Mouse (Mus musculus) G1E (cell line): Measurements from ENCODE around the gene Rac1. TPM values are rescaled to one million over a fixed set of nuclear protein-coding genes. Genes with fewer than 3 reads are reported as not detected.

Experiments
- ATAC-seq: 2 replicates; pipeline ENCODE4 v1.8.0; 2016; ENCODE audit warnings: mild to moderate bottlenecking; ENCODE audit not compliant: insufficient number of reproducible peaks, poor library complexity, low FRiP score, severe bottlenecking; ENCODE audit errors: extremely low read depth
- DNase-seq: peaks from one replicate; pipeline ENCODE4 v3.0.0; 2012; ENCODE audit warnings: low spot score
- H3K27me3 ChIP-seq: 2 replicates; pipeline ENCODE4 v1.6.1; 2012; ENCODE audit warnings: mild to moderate bottlenecking, low read length, inconsistent platforms; ENCODE audit not compliant: insufficient read depth
- H3K36me3 ChIP-seq: replicated peaks from 2 replicates; pipeline ENCODE3; 2012; ENCODE audit warnings: mild to moderate bottlenecking, inconsistent platforms
- H3K4me1 ChIP-seq: 2 replicates; pipeline ENCODE4 v1.6.1; 2012; ENCODE audit warnings: low read depth, low read length, inconsistent platforms, mixed read lengths; ENCODE audit not compliant: insufficient read depth
- H3K4me3 ChIP-seq: 2 replicates; pipeline ENCODE4 v1.5.1; 2012; ENCODE audit warnings: low read depth, mild to moderate bottlenecking, inconsistent platforms, low read length, moderate library complexity, mixed read lengths
- H3K9me3 ChIP-seq: replicated peaks from 2 replicates; pipeline ENCODE4 v1.6.1; 2012; ENCODE audit warnings: inconsistent platforms
- CTCF ChIP-seq: IDR thresholded peaks from 2 replicates; pipeline ENCODE4 v1.5.1; 2012; ENCODE audit warnings: low read depth, low read length, inconsistent platforms, mixed read lengths
- GATA1 ChIP-seq: IDR thresholded peaks from 2 replicates; pipeline ENCODE4 v1.6.1; 2012; ENCODE audit warnings: borderline replicate concordance, low read length, inconsistent platforms, mixed read lengths
- GATA2 ChIP-seq: IDR thresholded peaks from 2 replicates; pipeline ENCODE4 v1.6.1; 2012; ENCODE audit warnings: low read depth, low read length, inconsistent platforms, borderline replicate concordance
- POLR2AphosphoS5 ChIP-seq: IDR thresholded peaks from 2 replicates; pipeline ENCODE4 v1.6.1; 2012; ENCODE audit warnings: low read depth, low read length, inconsistent platforms; ENCODE audit not compliant: insufficient replicate concordance
- TAL1 ChIP-seq: conservative IDR thresholded peaks from 2 replicates; pipeline ENCODE4 v1.6.1; 2012; ENCODE audit warnings: low read depth, low read length, inconsistent platforms, mixed read lengths
- polyA plus RNA-seq: library from polyadenylated mRNA; stranded (reverse); fragments of >175 nt; gene quantifications from 2 replicates; pipeline ENCODE4 v1.2.3, GENCODE M21; 2012
- total RNA-seq, 2 experiments: library from RNA; stranded (forward) in 1 of 2; stranded (reverse) in 1 of 2; fragments of 200-1000 nt in 1 of 2; fragments of >200 nt in 1 of 2; fragmentation: Nextera tagmentation in 1 of 2; gene quantifications; 2 replicates each; pipeline ENCODE4 v1.2.3; 2014 to 2017

The Rac1 gene
- total and polyA plus RNA-seq, 3 experiments, result 93.2 to 802 (median 150) TPM

GRCm38 (mm10) chr5:143467931-143468330, 59.9 kb downstream of the Rac1 start:
- no peak for ATAC-seq
- H3K4me1 ChIP-seq, result peaks cover 60% of the 10 kb centered on the region
- H3K36me3 ChIP-seq, result peaks cover 64% of the 10 kb centered on the region

DNA sequence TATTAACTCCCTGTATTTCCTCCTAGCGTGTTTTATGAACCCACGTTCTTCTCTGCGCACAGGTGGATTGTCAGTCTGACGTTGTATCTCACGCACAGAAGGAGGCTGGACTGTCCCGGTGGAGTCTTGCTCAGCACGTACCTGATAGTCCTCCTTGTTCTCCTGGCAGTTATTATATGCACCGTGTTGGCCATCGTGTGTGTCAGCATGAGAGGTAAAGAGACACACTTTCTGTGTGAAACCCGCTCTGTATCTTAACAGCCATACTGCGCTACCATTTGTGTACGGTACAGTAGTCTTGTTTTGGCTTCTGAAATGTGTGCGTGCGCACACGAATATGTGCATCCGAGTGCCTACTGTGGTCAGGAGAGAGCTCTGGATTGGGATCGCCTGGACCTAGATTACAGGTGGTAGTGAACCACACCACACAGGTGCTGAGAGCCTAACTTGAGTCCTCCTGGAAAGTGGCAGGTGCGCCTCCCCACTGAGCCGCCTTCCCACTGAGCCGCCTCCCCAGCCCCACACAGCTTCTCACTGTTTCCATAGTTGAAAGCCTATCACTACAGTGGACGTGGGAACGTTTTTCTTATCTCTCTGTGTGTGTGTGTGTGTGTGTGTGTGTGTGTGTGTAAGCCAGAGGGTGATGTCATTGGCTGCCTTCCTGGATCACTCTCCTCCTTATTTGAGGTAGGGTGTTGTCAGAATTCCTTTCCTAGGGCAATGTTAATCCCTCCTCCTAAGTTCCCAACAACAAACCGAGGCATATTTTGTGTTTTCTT, 60.8 kb downstream of the Rac1 start:
- ATAC-seq, result no peak
- Histone ChIP-seq H3K9me3 (no peaks in the 10 kb centered on the region), H3K27me3 (no peaks in the 10 kb centered on the region), H3K4me3 (no peak overlapping the region; the same call in 1 of the 2 replicates), H3K36me3 (peaks cover 56% of the 10 kb centered on the region), H3K4me1 (peaks cover 64% of the 10 kb centered on the region)
- TF ChIP-seq GATA2 (no peak), CTCF (no peak), GATA1 (no peak), POLR2AphosphoS5 (no peak), TAL1 (no peak)
- DNase-seq, result no peak

More at GRCm38 (mm10) chr5:143467931-143468330, 59.9 kb downstream of the Rac1 start:
- Histone ChIP-seq H3K4me3 (no peak overlapping the region), H3K9me3 (no peaks in the 10 kb centered on the region), H3K27me3 (no peaks in the 10 kb centered on the region)
- no peak for TF ChIP-seq POLR2AphosphoS5
- no peak for TF ChIP-seq GATA2
- TF ChIP-seq GATA1, result no peak
- TF ChIP-seq TAL1, result no peak
- TF ChIP-seq CTCF, result no peak
- no peak for DNase-seq

- Histone ChIP-seq H3K27me3 (no peaks in the 10 kb centered on the region), H3K9me3 (no peaks in the 10 kb centered on the region), H3K4me1 (peaks cover 48% of the 10 kb centered on the region), H3K36me3 (peaks cover 39% of the 10 kb centered on the region), H3K4me3 (peak overlapping the region; percentile 82)
- TF ChIP-seq CTCF (no peak), TAL1 (peak; percentile 74), GATA2 (no peak)
- no peak for DNase-seq
- 0 out of 2 replicates have a peak, but pooled peaks have one; percentile 15 for ATAC-seq
Measured at GRCm38 (mm10) chr5:143465156-143466085, 62.4 kb downstream of the Rac1 start.

DNA sequence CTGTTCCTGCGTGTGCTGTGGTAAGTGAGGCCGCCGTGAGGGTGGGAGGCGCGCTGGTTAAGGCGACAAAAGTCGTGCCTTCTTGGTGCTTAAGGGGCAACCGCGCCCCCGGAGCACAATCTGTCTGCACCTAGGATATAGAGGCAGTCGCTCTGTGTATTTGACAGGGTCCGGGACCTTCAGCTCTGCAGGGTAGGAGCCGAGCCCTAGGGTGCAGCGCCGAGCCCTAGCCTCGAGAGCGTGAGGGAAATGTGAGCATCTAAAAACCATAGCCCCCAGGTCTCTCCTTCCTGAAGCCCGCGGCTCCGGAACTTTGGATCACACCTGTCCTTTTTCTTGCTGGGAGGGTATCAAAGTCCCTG, 63.1 kb downstream of the Rac1 start:
- Histone ChIP-seq H3K36me3 (peaks cover 35% of the 10 kb centered on the region), H3K9me3 (no peaks in the 10 kb centered on the region), H3K4me1 (peaks cover 47% of the 10 kb centered on the region), H3K27me3 (no peaks in the 10 kb centered on the region), H3K4me3 (peak overlapping the region; percentile 82)
- TF ChIP-seq GATA2, result no peak
- TF ChIP-seq GATA1, result no peak
- TF ChIP-seq POLR2AphosphoS5, result no peak
- TF ChIP-seq CTCF, result no peak
- no peak for TF ChIP-seq TAL1
- DNase-seq, result no peak
- ATAC-seq, result peak; percentile 23; the same call in 1 of the 2 replicates

DNA sequence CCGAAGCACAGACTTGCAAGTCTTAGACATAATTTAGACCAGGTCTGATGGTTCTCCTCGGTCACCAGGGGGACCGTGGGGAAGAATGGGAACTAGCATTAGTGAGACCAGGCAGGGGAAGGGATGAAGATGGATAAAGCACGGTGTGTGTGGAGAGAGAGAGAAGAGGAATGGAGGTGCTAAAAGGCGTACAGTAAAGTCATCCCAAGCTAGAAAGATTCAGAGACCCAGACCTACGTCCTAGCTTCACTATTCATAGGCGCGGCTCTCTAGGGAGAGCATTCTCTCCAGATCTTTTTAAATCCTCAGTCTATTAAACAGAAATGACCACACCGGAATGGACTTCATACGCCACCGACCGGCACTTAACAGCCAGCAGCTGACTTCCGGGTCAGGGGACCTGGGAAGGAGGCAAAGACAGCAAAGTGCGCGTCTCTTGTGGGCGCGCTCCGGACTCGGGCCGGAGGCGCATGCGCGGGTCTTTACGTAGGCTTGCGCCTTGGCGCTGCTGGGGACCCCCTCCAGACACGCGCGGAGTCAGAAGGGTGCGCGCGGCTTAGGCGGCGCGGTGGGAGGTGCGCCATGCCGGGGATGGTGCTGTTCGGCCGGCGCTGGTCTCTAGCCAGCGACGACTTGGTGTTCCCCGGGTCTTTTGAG, 63.6 kb downstream of the Rac1 start, which contains the start of gene Daglb:
Gene Daglb, plus strand, starts transcription at position 485 of the 657 bp plus-strand sequence.
- DNase-seq, result peak; percentile 83
- TF ChIP-seq GATA2 (no peak), TAL1 (no peak), CTCF (no peak), POLR2AphosphoS5 (no peak), GATA1 (no peak)
- H3K9me3 ChIP-seq, result no peaks in the 10 kb centered on the region; the same call in 1 of the 2 replicates
- H3K4me1 ChIP-seq, result peaks cover 46% of the 10 kb centered on the region
- peaks cover 30% of the 10 kb centered on the region for H3K36me3 ChIP-seq
- H3K4me3 ChIP-seq, result peak within 1 kb of the TSS; percentile 82
- H3K27me3 ChIP-seq, result no peaks in the 10 kb centered on the region
- ATAC-seq, result peak; percentile 87

DNA sequence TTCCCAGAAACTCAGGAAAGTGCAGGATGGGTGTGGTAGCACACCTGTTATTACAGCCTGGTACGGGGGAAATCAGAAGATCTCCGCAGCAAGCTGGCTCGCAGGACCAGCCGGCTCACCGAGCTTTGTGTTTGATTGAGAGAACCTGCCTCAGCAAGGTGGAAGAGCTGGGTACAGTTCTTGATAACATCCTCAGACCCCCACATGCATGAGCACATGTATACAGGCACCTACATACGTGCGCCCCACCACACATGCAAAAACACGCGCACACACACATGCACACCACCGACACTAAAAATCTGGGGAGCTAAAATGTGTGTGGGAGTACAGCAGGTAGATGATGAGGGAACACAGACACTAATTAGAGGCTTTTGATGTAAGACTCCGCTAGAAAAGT, 64.2 kb downstream of the Rac1 start:
- no peak for DNase-seq
- no peak for ATAC-seq
- TF ChIP-seq TAL1 (no peak), GATA2 (no peak), POLR2AphosphoS5 (no peak)
- H3K4me3 ChIP-seq, result peak overlapping the region; percentile 82
- H3K36me3 ChIP-seq, result peaks cover 25% of the 10 kb centered on the region
- peaks cover 45% of the 10 kb centered on the region for H3K4me1 ChIP-seq
- H3K9me3 ChIP-seq, result peaks cover under 1% of the 10 kb centered on the region
- no peaks in the 10 kb centered on the region for H3K27me3 ChIP-seq

Other genes starting within 250 kb of the Rac1 start
- gene Zfp853, start 234.4 kb downstream of the Rac1 start, total RNA-seq (2014; fragmentation: Nextera tagmentation), result 0.63 TPM in 1 of 2 replicates, not detected in the other
- 0.06 and 0.11 TPM in 2 replicates for gene Zfp853, start 234.4 kb downstream of the Rac1 start, total RNA-seq (2017)
- gene Zfp853, start 234.4 kb downstream of the Rac1 start, polyA plus RNA-seq, result 0.03 and 0.10 TPM in 2 replicates
- 75.0 and 91.2 TPM in 2 replicates for gene E130309D02Rik, start 212.7 kb downstream of the Rac1 start, total RNA-seq (2014; fragmentation: Nextera tagmentation)
- 18.0 and 19.4 TPM in 2 replicates for gene E130309D02Rik, start 212.7 kb downstream of the Rac1 start, total RNA-seq (2017)
- 134 and 163 TPM in 2 replicates for gene E130309D02Rik, start 212.7 kb downstream of the Rac1 start, polyA plus RNA-seq
- 53.5 and 75.9 TPM in 2 replicates for gene Zdhhc4, start 198.8 kb downstream of the Rac1 start, total RNA-seq (2014; fragmentation: Nextera tagmentation)
- 45.6 and 45.8 TPM in 2 replicates for gene Zdhhc4, start 198.8 kb downstream of the Rac1 start, total RNA-seq (2017)
- 47.5 and 68.7 TPM in 2 replicates for gene Zdhhc4, start 198.8 kb downstream of the Rac1 start, polyA plus RNA-seq
- not detected in 2 replicates for gene Grid2ip, start 170.7 kb downstream of the Rac1 start, total RNA-seq (2014; fragmentation: Nextera tagmentation)
- 0.05 TPM in 1 of 2 replicates, not detected in the other for gene Grid2ip, start 170.7 kb downstream of the Rac1 start, total RNA-seq (2017)
- gene Grid2ip, start 170.7 kb downstream of the Rac1 start, polyA plus RNA-seq, result 0.02 TPM in 1 of 2 replicates, not detected in the other
- gene Kdelr2, start 124.2 kb downstream of the Rac1 start, total RNA-seq (2014; fragmentation: Nextera tagmentation), result 55.7 and 59.7 TPM in 2 replicates
- gene Kdelr2, start 124.2 kb downstream of the Rac1 start, total RNA-seq (2017), result 75.3 and 95.5 TPM in 2 replicates
- gene Kdelr2, start 124.2 kb downstream of the Rac1 start, polyA plus RNA-seq, result 43.7 and 44.6 TPM in 2 replicates
- 19.4 and 29.9 TPM in 2 replicates for gene Daglb, start 63.5 kb downstream of the Rac1 start, total RNA-seq (2014; fragmentation: Nextera tagmentation)
- 14.1 and 14.4 TPM in 2 replicates for gene Daglb, start 63.5 kb downstream of the Rac1 start, total RNA-seq (2017)
- 6.1 and 9.0 TPM in 2 replicates for gene Daglb, start 63.5 kb downstream of the Rac1 start, polyA plus RNA-seq
- gene Cyth3, start 94.4 kb upstream of the Rac1 start, total RNA-seq (2014; fragmentation: Nextera tagmentation), result 242 and 246 TPM in 2 replicates
- gene Cyth3, start 94.4 kb upstream of the Rac1 start, total RNA-seq (2017), result 174 and 191 TPM in 2 replicates
- gene Cyth3, start 94.4 kb upstream of the Rac1 start, polyA plus RNA-seq, result 70.4 and 76.3 TPM in 2 replicates
- 34.7 and 39.2 TPM in 2 replicates for gene Usp42, start 204.2 kb upstream of the Rac1 start, total RNA-seq (2014; fragmentation: Nextera tagmentation)
- 5.6 and 5.8 TPM in 2 replicates for gene Usp42, start 204.2 kb upstream of the Rac1 start, total RNA-seq (2017)
- 21.3 and 23.4 TPM in 2 replicates for gene Usp42, start 204.2 kb upstream of the Rac1 start, polyA plus RNA-seq